Mouse (Mus musculus) forebrain, postnatal 0 days (tissue): ENCODE results near the gene Tedc1. TPM values are rescaled to one million over a fixed set of nuclear protein-coding genes. Genes with fewer than 3 reads are reported as not detected.

Experiments
- ATAC-seq: fragments of 200-750 bp; cut with Nextera tagmentation; 2 replicates; pipeline ENCODE4 v1.8.0; 2017; ENCODE audit warnings: mild to moderate bottlenecking, moderate library complexity
- DNase-seq: peaks from one replicate; pipeline ENCODE4 v3.0.0-alpha.2; 2015
- H3K27ac ChIP-seq: fragments of 300-500 bp; sonication (generic); 2 replicates; pipeline ENCODE4 v1.5.1; 2014; ENCODE audit warnings: low read depth, mild to moderate bottlenecking, antibody characterized with exemption, low read length, moderate library complexity, mixed read lengths
- H3K27me3 ChIP-seq: fragments of 300-500 bp; sonication (generic); 2 replicates; pipeline ENCODE4 v1.6.1; 2014; ENCODE audit warnings: mild to moderate bottlenecking, low read length, mixed read lengths; ENCODE audit not compliant: insufficient read depth
- H3K36me3 ChIP-seq: fragments of 300-500 bp; sonication (generic); 2 replicates; pipeline ENCODE4 v1.6.1; 2014; ENCODE audit warnings: mild to moderate bottlenecking, moderate library complexity; ENCODE audit not compliant: insufficient read depth
- H3K4me1 ChIP-seq: fragments of 300-500 bp; sonication (generic); 2 replicates; pipeline ENCODE4 v1.6.1; 2014; ENCODE audit warnings: antibody characterized with exemption; ENCODE audit not compliant: insufficient read depth
- H3K4me2 ChIP-seq: fragments of 300-500 bp; sonication (generic); 2 replicates; pipeline ENCODE4 v1.6.1; 2014; ENCODE audit warnings: low read depth, mild to moderate bottlenecking, moderate library complexity
- H3K4me3 ChIP-seq: fragments of 300-500 bp; sonication (generic); 2 replicates; pipeline ENCODE4 v1.5.1; 2014; ENCODE audit warnings: low read depth, low read length, mixed read lengths
- H3K9ac ChIP-seq: fragments of 300-500 bp; sonication (generic); 2 replicates; pipeline ENCODE4 v1.6.1; 2014; ENCODE audit warnings: mild to moderate bottlenecking
- H3K9me3 ChIP-seq: fragments of 300-500 bp; sonication (generic); 2 replicates; pipeline ENCODE4 v1.6.1; 2016; ENCODE audit warnings: low read length
- CTCF ChIP-seq: sonication (generic); IDR thresholded peaks from 2 replicates; pipeline ENCODE4 v1.5.1; 2016; ENCODE audit warnings: antibody characterized with exemption, control low read depth, low read depth
- WGBS: fragments of 180-500 bp; shearing (Covaris S2); extraction: QIAGEN DNeasy Blood & Tissue Kit; methylation state at CpG from one replicate; pipeline ENCODE4 v1.1.7; 2014; 5-methylcytosine and 5-hydroxymethylcytosine counted together
- polyA plus RNA-seq: library from polyadenylated mRNA; unstranded; fragments of >200 nt; fragmentation: Nextera tagmentation; extraction: Ambion mirVana; gene quantifications from 2 replicates; pipeline ENCODE4 v1.2.1, GENCODE M21; 2015
- total RNA-seq: library from RNA; depleted of rRNA; stranded (reverse); fragments of >200 nt; gene quantifications from 2 replicates; pipeline ENCODE4 v1.2.3, GENCODE M21; 2014

Gene Tedc1
- total and polyA plus RNA-seq, 2 experiments from 2014 or later: 8.6 to 10.0 TPM

- DNase-seq: no peak
Observed at GRCm38 (mm10) chr12:113134502-113134901, 21.7 kb upstream of the Tedc1 start.

GRCm38 (mm10) chr12:113135401-113135800 lies 20.8 kb upstream of the Tedc1 start:
- no peak for ATAC-seq
- Histone ChIP-seq H3K9ac (no peak overlapping the region), H3K27me3 (no peaks in the 10 kb centered on the region), H3K27ac (no peak overlapping the region), H3K4me3 (no peak overlapping the region), H3K9me3 (no peaks in the 10 kb centered on the region), H3K4me2 (no peak overlapping the region), H3K36me3 (peaks cover 71% of the 10 kb centered on the region), H3K4me1 (peaks cover 7% of the 10 kb centered on the region; the same call in 1 of the 2 replicates)
- DNase-seq: no peak
- WGBS: 92% methylated on average over 7 of the region's 7 CpGs
- no peak for TF ChIP-seq CTCF

More at GRCm38 (mm10) chr12:113134502-113134901, 21.7 kb upstream of the Tedc1 start:
- H3K4me3 ChIP-seq: no peak overlapping the region
- ATAC-seq: no peak
- no peaks in the 10 kb centered on the region for H3K9me3 ChIP-seq
- H3K27ac ChIP-seq: no peak overlapping the region
- TF ChIP-seq CTCF: no peak
- no peaks in the 10 kb centered on the region for H3K27me3 ChIP-seq
- no peak overlapping the region for H3K4me2 ChIP-seq
- no peak overlapping the region for H3K9ac ChIP-seq
- H3K4me1 ChIP-seq: peaks cover 4% of the 10 kb centered on the region; the same call in 1 of the 2 replicates
- WGBS: 96% methylated on average over 4 of the region's 4 CpGs
- H3K36me3 ChIP-seq: peaks cover 80% of the 10 kb centered on the region

GRCm38 (mm10) chr12:113136492-113137020 lies 19.7 kb upstream of the Tedc1 start:
- Histone ChIP-seq H3K9ac (no peak overlapping the region), H3K36me3 (peaks cover 59% of the 10 kb centered on the region)
- WGBS: 79% methylated on average over 17 of the region's 17 CpGs

GRCm38 (mm10) chr12:113137260-113138213 lies 18.7 kb upstream of the Tedc1 start:
- H3K36me3 ChIP-seq: peaks cover 49% of the 10 kb centered on the region
- ATAC-seq (no peak), DNase-seq (no peak)
- no peaks in the 10 kb centered on the region for H3K9me3 ChIP-seq
- H3K27me3 ChIP-seq: no peaks in the 10 kb centered on the region
- peaks cover 23% of the 10 kb centered on the region for H3K4me1 ChIP-seq
- H3K4me3 ChIP-seq: no peak overlapping the region
- 85% methylated on average over 18 of the region's 18 CpGs for WGBS
- H3K4me2 ChIP-seq: no peak overlapping the region
- no peak for TF ChIP-seq CTCF
- no peak overlapping the region for H3K9ac ChIP-seq
- no peak overlapping the region for H3K27ac ChIP-seq

More at GRCm38 (mm10) chr12:113136492-113137020, 19.7 kb upstream of the Tedc1 start:
- no peak overlapping the region for H3K27ac ChIP-seq
- H3K4me1 ChIP-seq: peaks cover 14% of the 10 kb centered on the region
- no peak overlapping the region for H3K4me3 ChIP-seq
- no peaks in the 10 kb centered on the region for H3K9me3 ChIP-seq
- H3K4me2 ChIP-seq: no peak overlapping the region
- DNase-seq (no peak), ATAC-seq (no peak)
- no peaks in the 10 kb centered on the region for H3K27me3 ChIP-seq
- TF ChIP-seq CTCF: peak; percentile 11; the same call in 1 of the 2 replicates

- Histone ChIP-seq H3K4me1 (peaks cover 29% of the 10 kb centered on the region), H3K9ac (no peak overlapping the region), H3K36me3 (peaks cover 42% of the 10 kb centered on the region), H3K9me3 (no peaks in the 10 kb centered on the region), H3K4me3 (no peak overlapping the region), H3K4me2 (no peak overlapping the region), H3K27me3 (no peaks in the 10 kb centered on the region), H3K27ac (no peak overlapping the region)
- 78% methylated on average over 6 of the region's 6 CpGs for WGBS
- no peak for DNase-seq
- TF ChIP-seq CTCF: no peak
- ATAC-seq: no peak
Observed at GRCm38 (mm10) chr12:113138291-113138690, 17.9 kb upstream of the Tedc1 start.

- Histone ChIP-seq H3K9me3 (no peaks in the 10 kb centered on the region), H3K27me3 (no peaks in the 10 kb centered on the region), H3K4me2 (peak overlapping the region; percentile 61), H3K9ac (peak overlapping the region; percentile 77), H3K36me3 (peaks cover 43% of the 10 kb centered on the region), H3K27ac (peak overlapping the region; percentile 92), H3K4me3 (peak overlapping the region; percentile 66), H3K4me1 (peaks cover 29% of the 10 kb centered on the region)
- no peak for TF ChIP-seq CTCF
- peak; percentile 35 for DNase-seq
- 23% methylated on average over 11 of the region's 11 CpGs for WGBS
- ATAC-seq: peak; percentile 18
Observed at GRCm38 (mm10) chr12:113138901-113139864, 17.0 kb upstream of the Tedc1 start.
